Mouse (Mus musculus) kidney, postnatal 36 days (tissue): ENCODE measurements around the gene Fbxo47.

Experiments
- DNase-seq, 2 experiments: peaks; one replicate each; pipeline ENCODE4 v3.0.0; 2021 to 2022; ENCODE audit warnings: mixed read lengths in 2 of 2

Fbxo47 gene

DNA sequence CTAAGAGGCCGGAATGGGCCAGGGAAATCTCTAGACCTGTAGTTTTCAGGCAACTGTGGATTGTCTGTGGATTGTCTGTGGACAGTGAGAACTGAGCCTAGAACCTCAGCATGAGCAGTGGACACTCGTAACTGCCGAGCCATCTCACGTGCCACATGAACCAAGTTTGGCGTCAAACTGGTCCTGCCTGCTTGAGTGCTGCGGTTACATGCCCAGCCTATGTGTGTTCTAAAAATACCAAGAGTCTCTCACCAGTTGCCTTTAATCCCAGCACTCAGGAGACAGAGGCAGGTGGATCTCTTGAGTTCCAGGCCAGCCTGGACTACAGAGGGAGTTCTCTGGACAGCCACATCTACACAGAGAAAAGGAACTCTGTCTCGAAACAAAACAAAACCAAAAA lies 54.6 kb downstream of the Fbxo47 start:
- no peak for DNase-seq

DNA sequence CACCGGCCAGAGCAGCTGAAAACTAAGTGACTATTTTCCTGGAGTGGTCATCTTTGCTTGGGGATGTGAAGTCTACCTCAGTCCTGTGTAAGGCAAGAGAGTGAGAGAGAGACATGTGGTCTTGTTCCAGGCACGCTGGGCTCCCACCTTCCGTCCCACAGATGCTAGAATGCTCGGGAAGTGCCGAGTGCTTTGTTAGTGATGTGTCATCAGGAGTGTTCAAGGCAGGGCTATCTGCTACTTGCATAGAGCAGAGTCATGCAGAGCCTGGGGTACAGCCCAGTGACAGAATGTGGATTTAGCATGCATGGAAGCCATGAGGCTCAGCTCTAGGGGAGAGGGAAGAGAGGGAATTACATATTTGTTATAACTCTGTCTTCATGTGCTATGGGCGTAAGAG lies 56.3 kb downstream of the Fbxo47 start:
- DNase-seq = no peak

DNA sequence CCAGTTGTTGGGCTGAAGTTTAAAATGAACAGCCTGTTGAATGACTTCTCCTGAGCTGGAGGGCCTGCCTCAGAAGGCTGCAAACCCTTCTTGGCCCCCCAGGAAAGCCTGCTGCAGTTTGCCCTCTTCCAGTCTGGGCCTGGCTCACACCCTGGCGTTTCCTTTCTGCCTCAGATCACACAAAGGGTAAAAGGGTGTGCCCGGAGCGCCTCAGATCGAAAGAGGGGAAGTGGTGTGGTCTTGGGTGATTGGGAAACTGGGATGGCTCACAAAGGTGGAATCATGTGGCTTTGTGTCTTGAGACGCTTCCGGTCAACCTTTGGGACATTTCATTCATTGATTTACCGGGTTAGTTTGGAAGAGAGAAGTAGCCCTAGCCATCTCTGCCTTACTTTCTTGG lies 57.5 kb downstream of the Fbxo47 start:
- no peak for DNase-seq

DNA sequence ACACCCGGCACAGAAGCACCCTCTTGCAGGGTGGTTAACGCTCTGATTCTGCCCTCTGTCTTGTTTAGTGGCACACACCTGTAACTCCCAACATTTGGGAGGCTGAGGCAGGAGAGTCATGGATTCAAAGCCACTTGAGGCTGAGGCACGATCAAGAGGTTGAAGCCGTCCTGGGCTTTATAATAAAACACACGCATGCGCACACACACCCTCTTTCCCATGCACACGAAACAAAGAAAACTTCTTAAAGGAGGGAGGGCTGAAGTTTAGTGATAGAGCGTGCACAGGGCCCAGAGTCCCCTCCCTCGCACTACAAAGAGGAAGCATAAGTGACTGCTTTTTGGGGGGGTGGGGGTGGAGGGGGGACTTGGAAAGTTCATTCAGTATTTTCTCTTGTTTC lies 58.0 kb downstream of the Fbxo47 start:
- no peak for DNase-seq

DNA sequence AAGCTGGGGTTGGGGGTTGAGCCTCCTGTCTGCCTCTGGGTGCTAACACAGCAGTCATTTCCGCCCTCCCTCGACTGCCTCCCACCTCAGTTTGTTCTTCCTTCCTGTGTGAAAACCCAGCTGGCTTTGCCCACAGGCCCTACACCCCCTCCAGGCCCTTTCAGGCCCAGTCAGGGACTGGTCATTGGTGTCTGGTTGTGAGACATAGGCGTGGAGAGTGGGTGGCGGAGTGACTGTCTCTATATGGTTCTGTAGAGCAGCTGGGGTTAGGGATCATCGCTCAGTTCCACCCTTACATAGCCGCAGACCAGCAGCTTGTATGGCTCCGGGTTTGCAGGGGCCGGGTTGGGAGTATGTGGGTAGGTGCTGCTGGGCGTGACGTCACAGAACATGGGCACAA lies 58.7 kb downstream of the Fbxo47 start:
- DNase-seq = no peak

DNA sequence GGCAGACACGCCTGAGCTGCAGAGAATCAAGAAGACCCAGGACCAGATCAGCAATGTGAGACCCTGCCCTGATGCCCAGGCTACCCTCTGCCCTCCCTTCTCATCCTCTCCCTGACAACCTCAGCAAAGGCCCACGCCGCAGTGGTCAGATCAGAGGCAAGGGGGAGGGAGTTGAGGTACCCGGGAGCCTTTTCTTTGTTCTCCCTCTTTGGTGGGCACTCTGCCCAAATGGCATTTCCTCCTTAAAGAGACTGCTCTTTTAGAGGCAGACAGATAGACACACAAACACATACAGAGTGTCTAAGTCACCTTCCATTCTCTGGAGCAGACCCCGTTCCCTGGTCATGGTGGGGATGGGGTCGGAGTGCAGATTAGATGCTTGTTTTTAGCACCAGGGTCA lies 59.1 kb downstream of the Fbxo47 start:
- DNase-seq = no peak

DNA sequence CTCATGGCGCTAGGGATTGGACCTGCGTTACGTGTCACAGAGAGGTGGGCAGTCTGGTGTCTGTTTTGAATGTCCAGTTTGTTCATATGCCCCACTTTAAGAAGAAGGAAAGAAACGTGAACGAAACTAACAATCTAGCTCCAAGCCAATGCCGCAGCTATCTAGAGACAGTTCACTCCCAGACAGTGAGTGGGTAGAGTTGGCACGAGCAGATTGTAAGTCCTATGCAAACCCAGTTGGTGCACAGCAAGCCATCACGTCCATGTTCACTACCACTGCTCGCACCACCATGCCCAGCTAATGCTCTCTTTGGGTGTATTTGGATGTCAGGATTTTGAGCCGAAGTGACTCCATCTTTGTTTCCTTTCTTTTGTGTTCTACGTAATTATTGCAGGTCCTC lies 59.8 kb downstream of the Fbxo47 start:
- DNase-seq = no peak

DNA sequence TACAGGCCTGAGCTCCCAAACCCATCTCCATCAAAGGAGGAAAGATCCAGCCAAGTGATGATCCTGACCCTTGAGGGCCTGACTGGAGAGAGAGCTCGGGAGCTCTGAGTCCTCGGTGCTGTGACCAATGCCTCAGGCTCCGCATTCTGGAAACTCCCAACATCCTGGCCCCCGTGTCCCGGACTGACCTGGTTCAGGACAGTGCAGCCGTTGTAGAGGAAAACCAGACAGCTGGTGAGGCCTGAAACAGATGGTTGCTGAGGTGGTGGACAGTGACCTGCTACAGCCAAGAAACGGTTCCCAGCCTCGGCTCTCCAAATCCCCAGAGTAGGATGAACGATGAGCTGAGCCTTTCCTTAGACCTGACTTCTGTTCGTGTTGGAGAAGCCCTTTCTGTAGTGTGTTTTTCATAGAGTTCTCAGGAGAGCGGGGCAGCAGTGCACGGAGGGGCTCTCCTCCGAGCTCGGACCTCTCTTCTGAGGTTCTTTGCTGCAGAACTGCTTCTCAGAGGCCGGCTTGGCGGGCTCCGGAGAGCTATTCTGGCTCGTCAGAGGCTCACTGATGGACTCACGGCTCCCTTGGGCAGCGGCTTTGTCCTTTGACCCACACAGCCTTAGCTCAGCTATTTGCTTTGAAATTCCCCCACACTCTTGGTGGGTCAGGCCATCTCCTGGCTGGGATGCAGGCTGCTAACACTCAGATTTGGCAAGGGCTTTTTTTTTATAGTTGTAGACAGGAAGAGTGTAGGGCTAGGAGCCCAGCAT lies 60.9 kb downstream of the Fbxo47 start:
- DNase-seq = peak in 1 of 2 experiments; percentile 60

DNA sequence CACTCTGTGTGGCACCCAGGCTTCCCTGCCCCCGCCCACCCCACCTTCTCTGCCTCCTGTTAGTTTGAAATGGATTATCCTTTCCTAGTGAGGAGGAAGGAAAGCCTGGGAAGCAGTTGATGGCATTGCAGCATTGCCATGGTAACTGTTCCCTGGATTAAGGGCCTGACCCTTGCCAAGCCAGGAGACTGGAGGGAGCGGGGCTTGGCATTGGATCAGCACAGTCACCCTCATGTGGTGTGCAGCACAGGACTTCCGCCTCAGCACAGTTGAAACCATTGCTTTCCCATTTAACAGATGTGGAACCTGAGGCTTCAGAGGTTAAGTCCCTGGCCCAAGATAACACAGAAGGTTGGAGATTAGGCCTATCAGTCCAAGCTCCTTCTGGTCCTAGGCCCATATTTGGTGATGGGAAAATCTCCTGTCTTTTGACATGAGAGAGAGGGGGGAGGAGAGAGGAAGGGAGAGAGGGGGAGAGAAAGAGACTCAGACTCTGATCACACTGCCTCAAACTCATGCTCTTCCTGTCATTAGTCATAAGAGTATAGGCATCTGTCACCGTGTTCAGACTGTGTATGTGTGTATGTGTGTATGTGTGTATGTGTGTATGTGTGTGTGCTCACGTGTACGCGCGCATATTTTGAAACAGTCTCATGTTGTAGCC lies 62.4 kb downstream of the Fbxo47 start:
- peak in 1 of 2 experiments; percentile 58 for DNase-seq

DNA sequence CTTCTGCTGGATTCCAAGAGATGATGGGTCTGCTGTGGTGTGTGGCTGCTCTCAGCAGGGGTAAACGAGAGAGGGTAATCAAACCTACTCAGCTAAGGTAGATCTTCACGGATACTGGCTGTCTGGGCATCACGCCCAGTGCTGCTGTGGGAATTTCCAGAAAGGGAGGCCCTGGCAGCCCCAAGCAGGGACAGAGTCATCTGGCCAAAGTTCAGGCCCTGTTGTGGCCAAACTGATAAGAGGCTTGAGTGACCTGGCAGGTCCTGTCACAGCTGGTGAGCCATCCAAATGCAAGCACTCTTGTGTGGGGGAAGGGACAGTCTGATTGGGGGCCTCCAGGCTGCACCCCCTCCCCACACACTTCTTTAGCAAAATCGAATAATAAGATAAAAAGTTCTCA lies 63.1 kb downstream of the Fbxo47 start:
- peak; percentile 94 to 95 for DNase-seq

DNA sequence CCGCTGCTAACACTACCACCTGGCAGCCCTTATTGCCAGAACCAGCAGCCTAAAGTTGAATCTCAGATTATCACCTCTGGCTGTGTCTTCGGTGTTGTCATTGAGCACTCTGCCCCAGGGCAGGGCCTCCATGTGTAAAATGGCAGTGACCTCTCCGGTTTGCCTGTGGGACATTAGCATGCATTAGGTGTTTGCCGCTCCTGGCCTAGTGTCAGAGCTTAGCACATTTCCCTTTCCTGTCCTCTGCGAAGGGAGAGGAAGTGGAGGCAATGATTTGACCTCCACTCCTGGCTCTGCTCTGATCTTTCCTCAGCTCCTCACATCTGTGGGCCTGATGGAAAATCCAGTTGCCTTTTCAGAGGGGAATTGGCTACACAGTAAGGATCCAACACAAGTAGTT lies 64.0 kb downstream of the Fbxo47 start:
- DNase-seq = no peak

DNA sequence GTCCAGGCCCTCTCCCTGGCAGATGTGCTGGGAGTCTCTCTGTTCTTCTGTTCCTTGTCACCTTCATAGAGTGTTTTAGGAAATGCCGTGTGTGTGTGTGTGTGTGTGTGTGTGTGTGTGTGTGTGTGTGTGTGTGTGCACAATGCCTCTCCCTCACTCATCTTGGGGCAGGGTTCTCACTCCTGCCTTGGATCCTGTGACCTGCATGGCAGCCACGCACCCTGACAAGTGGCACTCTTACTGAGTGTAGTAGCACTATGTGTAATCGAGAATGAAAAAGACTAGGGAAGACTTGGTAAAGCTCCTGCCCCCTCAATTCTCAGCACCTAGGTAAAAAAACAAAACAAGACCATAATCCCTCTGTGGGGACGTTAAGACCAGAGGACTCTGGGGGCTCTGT lies 64.9 kb downstream of the Fbxo47 start:
- DNase-seq = no peak

DNA sequence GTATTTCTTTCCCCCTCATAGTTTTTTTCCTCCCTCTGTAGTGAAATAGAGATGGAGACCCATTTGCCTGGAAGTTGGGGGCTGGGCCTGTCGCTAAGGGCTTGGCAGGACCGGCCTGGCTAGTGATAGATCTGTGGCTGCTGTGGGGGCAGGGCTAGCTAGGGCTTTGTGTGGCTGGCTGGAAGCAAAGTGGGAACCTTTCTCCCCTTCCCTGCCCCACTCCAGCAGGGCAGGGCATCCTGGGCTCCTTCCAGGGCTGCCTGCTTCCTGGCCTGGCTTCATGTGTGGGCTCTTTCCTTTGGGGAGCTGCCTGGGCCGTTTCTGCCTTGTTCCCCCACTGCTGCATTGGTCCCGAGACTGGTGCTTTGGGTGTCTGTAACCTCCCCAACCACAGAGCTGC lies 65.4 kb downstream of the Fbxo47 start:
- peak; percentile 64 to 76 for DNase-seq

DNA sequence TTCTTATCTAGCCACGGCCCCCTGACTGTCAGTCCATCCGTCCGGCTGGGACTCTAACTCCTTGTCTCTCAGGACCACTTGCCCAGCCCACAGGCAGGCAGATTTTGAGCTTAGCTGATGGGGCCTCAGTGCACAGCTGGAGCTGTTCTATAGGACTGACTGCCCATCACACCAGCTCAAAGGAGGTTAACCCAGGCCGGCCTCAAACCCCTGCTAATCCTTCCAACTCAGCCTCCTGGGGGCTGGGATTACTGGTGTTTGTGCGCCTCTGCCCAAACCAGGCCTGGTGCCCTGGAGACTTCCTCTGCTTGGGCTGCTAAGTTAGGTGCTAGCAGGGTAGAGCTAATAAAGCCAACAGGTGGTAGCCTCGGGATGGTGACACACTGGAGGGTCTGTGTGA lies 66.0 kb downstream of the Fbxo47 start:
- no peak for DNase-seq

DNA sequence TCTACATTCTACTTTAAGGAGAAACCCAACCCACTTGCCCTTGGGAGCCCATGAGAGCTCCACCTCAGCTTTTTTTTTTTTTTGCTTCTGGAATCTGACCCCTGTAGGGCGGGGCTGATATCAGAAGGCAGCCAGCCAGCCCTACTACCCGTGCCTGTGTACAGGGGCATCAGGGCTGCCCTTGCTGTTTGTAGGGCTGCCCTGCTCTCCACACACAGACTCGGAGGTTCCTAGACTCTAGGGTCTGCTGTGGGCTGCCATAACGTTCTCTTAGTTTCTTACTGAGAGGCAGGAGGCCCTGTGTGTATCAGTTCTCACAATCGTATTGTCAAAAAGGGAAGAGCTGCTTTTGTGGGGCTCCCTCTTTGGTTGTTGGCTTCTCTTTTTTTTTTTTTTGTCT lies 66.6 kb downstream of the Fbxo47 start:
- peak; percentile 80 to 84 for DNase-seq

DNA sequence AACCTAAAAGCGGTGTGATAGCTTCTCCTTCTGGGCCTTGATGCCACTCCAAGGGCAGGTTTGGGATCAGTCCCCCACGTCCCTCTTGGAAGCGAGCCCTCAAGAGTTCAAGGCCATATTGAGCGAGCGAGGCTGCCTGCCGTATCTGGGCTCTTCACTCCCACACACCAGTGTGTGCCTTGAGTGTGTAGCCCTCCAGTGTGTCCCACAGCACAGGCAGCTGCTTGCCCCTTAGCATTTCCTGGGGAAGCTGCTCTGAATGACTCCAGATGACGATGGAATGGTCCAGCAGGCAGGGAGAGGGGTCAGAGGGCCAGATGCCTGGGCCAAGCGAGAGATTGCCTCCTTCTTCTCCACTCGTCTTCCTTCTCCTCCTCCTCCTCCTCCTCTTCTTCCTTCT lies 67.0 kb downstream of the Fbxo47 start:
- DNase-seq = peak in 1 of 2 experiments; percentile 47

DNA sequence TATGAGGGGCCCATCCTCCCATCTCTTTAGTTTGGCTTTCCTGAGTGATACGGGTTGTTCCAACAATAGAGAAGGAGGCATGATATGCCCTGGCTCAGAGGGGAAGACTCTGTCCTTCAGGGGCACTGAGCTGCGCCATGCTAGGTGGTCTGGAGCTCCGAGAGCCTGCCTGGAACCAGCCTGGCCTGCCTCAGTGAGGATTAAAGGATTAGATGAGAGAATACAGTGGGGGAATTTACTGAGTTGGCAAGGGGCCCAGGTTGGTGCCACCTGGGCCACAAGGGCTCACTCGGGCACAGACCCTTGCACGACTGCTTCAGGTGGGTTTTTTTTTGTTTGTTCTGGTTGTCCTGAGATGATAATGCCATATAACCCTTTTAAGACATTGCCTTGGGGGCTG lies 67.8 kb downstream of the Fbxo47 start:
- DNase-seq = no peak

DNA sequence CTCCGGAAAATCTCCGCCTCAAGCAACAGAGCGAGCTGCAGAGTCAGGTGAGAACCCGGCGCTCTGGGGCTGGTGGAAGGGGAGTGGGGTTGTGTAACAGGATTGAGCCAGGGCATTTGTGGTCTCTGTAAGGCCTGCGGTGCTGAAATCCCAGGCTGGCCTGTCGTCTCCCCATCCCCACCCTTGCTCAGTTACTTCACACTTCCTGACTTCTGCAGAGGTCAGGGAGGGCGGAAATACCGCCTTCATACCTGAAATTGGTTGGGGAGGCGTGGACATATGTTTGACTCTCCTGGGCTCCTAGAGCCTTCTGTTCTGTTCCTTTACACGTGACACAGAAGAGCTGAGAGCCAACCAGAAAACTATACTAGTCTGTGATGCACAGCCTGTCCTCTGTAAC lies 68.2 kb downstream of the Fbxo47 start:
- no peak for DNase-seq

DNA sequence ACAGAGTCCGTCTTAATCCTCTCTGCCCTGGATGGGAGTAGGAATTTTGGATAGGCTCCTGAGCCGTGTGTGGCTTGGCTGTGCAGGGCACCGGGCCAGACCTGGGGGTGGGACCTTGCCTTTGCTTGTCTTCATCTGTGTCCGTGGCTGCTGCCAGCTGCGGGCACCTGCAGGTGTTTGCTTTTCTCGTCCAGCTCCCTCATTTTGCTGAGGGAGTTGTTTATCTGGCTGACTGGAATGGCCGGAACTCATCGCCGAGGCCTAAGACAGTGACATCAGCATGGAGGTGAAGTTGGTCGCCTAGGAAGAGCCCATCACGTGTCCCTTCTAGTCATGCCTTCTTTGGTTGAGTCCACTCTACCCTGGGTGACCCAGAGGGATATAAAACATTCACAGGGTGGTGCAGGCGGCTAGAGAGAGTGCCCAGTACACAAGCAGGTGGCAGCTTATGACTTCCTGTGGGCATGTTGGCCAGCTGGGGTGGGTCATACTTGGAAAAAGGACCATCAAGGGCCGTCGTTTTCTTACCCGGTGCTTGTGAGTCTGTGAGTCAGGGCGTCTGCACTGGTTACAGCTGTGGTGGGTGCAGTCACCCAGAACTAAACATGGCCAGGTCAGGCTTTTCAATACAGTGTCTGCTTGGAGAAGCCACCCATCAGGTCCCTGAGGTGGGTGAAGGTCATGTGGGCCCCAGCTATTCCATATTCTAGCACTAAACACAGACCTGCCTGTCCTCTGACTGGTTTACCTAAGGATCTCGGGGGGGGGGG lies 70.0 kb downstream of the Fbxo47 start:
- peak; percentile 80 to 89 for DNase-seq

DNA sequence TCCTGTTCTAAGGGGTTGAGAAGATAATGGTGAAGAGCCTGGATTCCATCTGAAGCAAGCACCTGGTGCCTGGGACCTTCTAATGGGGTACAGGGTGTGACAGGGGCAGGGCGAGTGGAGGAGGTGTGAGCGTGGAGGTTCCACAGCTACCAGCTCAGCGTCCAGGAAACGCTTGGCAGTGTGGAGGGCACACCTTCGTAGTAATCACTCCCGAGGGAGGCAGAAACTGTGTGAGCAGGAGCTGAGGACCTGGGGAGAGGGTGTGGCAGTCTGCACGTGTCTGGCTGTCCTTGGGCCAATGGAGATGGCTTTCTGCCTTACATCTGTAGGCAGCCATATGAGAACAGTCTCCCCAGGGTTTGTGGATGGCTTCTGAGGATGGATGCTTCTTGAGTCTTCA lies 70.9 kb downstream of the Fbxo47 start:
- no peak for DNase-seq

DNA sequence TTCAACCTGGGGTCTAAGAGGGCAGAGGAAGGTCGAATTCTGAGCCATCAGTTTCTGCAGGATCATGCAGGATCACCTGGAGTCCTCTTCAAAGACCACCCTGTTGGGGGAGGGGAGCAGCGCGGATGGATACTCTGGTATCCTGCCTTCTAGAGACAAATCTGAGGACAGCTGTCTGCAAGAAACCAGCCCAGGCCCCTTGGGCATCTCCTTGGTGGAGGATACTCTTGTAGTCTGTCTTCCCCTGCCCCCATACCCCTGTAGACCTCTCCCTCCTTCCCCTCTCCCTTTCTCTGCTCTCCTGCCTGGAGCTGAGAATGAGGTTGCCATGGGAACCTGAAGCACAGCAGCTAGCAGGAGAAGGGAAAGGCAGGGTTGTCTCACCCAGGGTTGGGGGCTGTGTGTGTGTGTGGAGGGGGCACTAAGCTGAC lies 71.4 kb downstream of the Fbxo47 start:
- DNase-seq = no peak

DNA sequence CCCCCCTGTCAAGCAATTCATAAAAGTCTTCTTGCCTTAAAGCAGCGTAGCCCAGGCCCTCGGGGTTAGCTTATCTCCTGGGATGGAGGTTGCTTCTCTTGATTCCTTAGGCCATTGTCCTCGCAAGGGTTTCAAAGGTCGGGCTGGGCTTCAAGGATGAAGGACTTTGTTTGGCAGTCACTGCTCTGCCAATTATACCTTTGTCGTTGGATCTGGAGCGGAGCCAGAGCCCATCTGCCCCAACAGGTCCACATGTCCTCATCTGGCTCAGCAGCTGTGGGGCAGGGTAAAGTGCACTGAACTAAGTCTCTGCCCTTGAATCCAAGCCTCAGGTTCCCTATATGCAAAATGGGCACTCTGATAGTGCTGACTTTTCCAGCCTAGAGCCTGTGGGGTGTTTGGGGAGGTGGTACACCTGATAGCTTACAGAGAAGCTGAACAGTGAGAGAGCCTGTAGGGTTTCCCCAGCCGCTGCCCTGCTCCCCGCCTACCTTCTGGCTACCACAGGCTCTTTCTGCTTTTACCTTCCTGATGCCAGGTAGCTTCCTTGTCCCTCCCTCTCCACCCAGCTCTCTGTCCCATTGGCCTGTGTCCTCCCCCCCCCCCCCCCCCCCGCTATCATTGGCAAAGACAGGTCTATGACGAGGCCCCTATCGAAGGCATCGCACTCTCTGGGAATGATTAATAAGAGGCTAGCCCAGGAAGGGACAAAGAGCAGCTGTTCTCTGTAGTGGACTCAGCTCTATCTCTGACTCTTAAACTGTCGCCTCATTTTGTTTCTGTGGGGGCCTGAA lies 72.2 kb downstream of the Fbxo47 start:
- peak; percentile 91 to 92 for DNase-seq

DNA sequence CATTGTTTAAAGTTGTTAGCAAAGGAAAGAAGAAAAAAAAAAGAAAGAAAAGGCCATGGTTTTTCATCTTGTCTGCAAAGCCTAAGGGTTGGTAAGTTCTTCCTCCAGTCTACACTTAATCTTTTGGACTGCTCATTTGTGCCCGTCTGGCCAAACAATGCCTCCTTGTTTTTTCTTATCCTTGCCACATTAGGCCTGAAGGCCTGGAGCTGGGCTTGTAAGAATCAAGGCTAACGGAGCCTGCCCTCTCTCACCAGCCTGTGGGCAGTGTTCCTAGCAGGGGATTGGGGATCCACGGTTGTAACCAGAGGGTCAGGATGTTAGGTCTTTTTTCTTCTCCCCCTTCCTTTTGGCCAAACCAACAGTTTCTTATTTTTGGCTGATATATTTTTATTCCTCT lies 73.0 kb downstream of the Fbxo47 start:
- no peak for DNase-seq
